Mouse (Mus musculus): ENCODE data around the gene Patj. TPM values are rescaled to one million over a fixed set of nuclear protein-coding genes. Genes with fewer than 3 reads are reported as not detected.

Gene Patj
- polyA plus RNA-seq, 2 experiments = 11.9 to 16.7 TPM

DNA sequence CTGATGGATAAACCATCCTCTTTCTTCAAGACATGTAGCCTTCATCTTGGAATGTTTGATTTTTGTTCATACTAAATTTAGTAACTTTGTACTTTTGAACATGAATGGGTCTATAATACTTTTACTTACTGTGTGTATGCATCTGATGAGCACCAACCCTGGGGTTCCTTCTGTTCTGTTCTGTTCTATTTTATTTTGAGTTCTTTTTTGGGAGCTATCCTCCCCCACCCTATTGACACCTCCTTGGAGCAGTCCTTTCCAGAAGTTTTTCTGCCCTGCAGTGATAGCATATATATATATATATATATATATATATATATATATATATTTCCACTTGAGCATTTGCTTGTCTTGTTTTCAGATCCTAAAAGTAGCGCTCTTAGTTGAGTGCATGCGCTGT is 57.1 kb downstream of the Patj start:
- Histone ChIP-seq H3K9ac (ENCODE audit: low read depth, low read length, severe bottlenecking) (no peak overlapping the region), H3K4me2 (replicated peaks; ENCODE audit: low read depth, low read length, severe bottlenecking) (no peak overlapping the region), H3K4me3 (replicated peaks; ENCODE audit: low read length) (no peak overlapping the region), H3K4me1 (ENCODE audit: control insufficient read depth, insufficient read depth, low read length) (peaks cover 7% of the 10 kb centered on the region; the same call in 1 of the 2 replicates), H3K27ac (replicated peaks; ENCODE audit: low read depth, low read length) (no peak overlapping the region), H3K9me3 (ENCODE audit: control insufficient read depth, low read length) (no peaks in the 10 kb centered on the region), H3K36me3 (ENCODE audit: control insufficient read depth, insufficient read depth, low read length) (peaks cover 6% of the 10 kb centered on the region; the same call in 1 of the 2 replicates), H3K27me3 (ENCODE audit: control insufficient read depth, insufficient read depth, low read length) (no peaks in the 10 kb centered on the region)
- no peak for DNase-seq (ENCODE audit: low spot score)
- TF ChIP-seq POLR2A (IDR thresholded peaks at IDR 0.05; ENCODE audit: borderline replicate concordance, extremely low read depth, insufficient read depth, insufficient read length) = no peak
- 90% methylated on average over 2 of the region's 2 CpGs for WGBS
- no peak for ATAC-seq (ENCODE audit: low FRiP score, low read depth)

DNA sequence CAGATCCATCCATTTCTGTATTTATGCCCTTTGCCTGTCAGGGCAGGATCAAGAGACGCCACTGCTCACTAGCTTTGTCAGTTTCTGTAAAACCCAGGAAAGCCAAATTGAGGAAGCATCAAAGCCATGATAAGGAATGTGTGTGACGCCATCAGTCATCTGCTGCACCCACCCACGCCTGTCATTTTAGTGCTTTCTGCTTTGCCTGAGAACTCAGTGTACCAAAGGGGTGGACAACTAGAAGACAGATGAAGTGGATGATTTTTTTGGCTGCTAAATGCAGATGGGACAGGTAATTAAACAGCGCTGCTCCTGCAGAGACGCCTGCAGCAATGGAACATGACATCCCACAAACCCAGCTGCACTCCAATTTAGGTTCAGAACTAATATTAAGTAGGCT is 57.6 kb downstream of the Patj start:
- H3K9ac ChIP-seq (ENCODE audit: low read depth, low read length, severe bottlenecking) = no peak overlapping the region
- no peak for TF ChIP-seq POLR2A (IDR thresholded peaks at IDR 0.05; ENCODE audit: borderline replicate concordance, extremely low read depth, insufficient read depth, insufficient read length)

DNA sequence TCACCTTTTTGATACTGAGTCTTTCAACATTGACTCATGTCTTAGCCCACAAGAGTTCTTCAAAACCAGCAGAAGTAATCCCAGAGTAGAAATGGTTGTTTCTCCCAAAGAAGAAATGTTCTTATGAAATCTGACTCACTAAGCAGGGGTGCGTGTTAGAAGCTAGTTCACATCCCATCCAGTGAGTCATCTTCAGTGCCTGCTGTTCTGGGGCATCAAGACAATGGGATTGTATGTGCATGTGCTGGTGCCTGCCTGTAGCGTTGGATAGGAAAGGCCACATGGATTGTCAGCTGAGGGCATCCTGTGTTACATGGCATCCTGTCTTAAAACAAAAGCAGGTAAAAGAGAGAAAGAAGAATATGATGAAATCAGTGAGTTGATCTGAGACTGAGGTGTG is 59.8 kb downstream of the Patj start:
- Histone ChIP-seq H3K9ac (ENCODE audit: low read depth, low read length, severe bottlenecking) (no peak overlapping the region), H3K4me1 (ENCODE audit: control insufficient read depth, insufficient read depth, low read length) (0 out of 2 replicates have a peak, but pooled peaks cover 3% of the 10 kb centered on the region), H3K9me3 (ENCODE audit: control insufficient read depth, low read length) (no peaks in the 10 kb centered on the region), H3K4me2 (replicated peaks; ENCODE audit: low read depth, low read length, severe bottlenecking) (no peak overlapping the region), H3K27me3 (ENCODE audit: control insufficient read depth, insufficient read depth, low read length) (no peaks in the 10 kb centered on the region), H3K36me3 (ENCODE audit: control insufficient read depth, insufficient read depth, low read length) (peaks cover 6% of the 10 kb centered on the region; the same call in 1 of the 2 replicates), H3K27ac (replicated peaks; ENCODE audit: low read depth, low read length) (no peak overlapping the region), H3K4me3 (replicated peaks; ENCODE audit: low read length) (no peak overlapping the region)
- no peak for TF ChIP-seq POLR2A (IDR thresholded peaks at IDR 0.05; ENCODE audit: borderline replicate concordance, extremely low read depth, insufficient read depth, insufficient read length)
- WGBS = 94% methylated on average over 2 of the region's 2 CpGs
- no peak for ATAC-seq (ENCODE audit: low FRiP score, low read depth)
- DNase-seq (ENCODE audit: low spot score) = no peak

More for the DNA sequence above, 57.6 kb downstream of the Patj start:
- no peak for DNase-seq (ENCODE audit: low spot score)
- Histone ChIP-seq H3K4me2 (replicated peaks; ENCODE audit: low read depth, low read length, severe bottlenecking) (no peak overlapping the region), H3K27me3 (ENCODE audit: control insufficient read depth, insufficient read depth, low read length) (no peaks in the 10 kb centered on the region), H3K36me3 (ENCODE audit: control insufficient read depth, insufficient read depth, low read length) (peaks cover 6% of the 10 kb centered on the region; the same call in 1 of the 2 replicates), H3K4me1 (ENCODE audit: control insufficient read depth, insufficient read depth, low read length) (peaks cover 7% of the 10 kb centered on the region; the same call in 1 of the 2 replicates), H3K4me3 (replicated peaks; ENCODE audit: low read length) (no peak overlapping the region), H3K9me3 (ENCODE audit: control insufficient read depth, low read length) (no peaks in the 10 kb centered on the region), H3K27ac (replicated peaks; ENCODE audit: low read depth, low read length) (no peak overlapping the region)
- 78% methylated on average over 5 of the region's 5 CpGs for WGBS
- no peak for ATAC-seq (ENCODE audit: low FRiP score, low read depth)

DNA sequence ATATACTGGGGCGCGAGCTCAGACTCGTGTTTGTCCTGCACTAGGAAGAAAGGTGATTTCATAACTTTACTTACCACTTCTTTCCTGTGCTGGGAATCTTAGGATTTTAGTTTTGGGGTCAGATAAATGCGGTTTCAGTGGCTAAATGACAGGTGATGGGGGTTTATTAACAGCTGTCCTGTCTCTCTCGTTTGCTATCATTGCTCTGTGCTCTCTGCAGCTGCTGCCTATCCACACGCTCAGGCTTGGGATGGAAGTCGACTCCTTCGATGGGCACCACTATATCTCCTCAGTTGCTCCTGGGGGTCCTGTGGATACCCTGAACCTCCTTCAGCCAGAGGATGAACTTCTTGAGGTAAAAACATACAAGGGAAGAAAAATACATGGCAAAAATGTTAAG is 60.3 kb downstream of the Patj start:
- Histone ChIP-seq H3K27ac (replicated peaks; ENCODE audit: low read depth, low read length) (no peak overlapping the region), H3K9me3 (ENCODE audit: control insufficient read depth, low read length) (no peaks in the 10 kb centered on the region), H3K9ac (ENCODE audit: low read depth, low read length, severe bottlenecking) (no peak overlapping the region), H3K4me2 (replicated peaks; ENCODE audit: low read depth, low read length, severe bottlenecking) (no peak overlapping the region), H3K4me1 (ENCODE audit: control insufficient read depth, insufficient read depth, low read length) (no peaks in the 10 kb centered on the region), H3K4me3 (replicated peaks; ENCODE audit: low read length) (no peak overlapping the region), H3K27me3 (ENCODE audit: control insufficient read depth, insufficient read depth, low read length) (no peaks in the 10 kb centered on the region), H3K36me3 (ENCODE audit: control insufficient read depth, insufficient read depth, low read length) (peaks cover 6% of the 10 kb centered on the region; the same call in 1 of the 2 replicates)
- TF ChIP-seq POLR2A (IDR thresholded peaks at IDR 0.05; ENCODE audit: borderline replicate concordance, extremely low read depth, insufficient read depth, insufficient read length) = no peak
- ATAC-seq (ENCODE audit: low FRiP score, low read depth) (no peak), DNase-seq (ENCODE audit: low spot score) (no peak)
- WGBS = 78% methylated on average over 8 of the region's 8 CpGs

DNA sequence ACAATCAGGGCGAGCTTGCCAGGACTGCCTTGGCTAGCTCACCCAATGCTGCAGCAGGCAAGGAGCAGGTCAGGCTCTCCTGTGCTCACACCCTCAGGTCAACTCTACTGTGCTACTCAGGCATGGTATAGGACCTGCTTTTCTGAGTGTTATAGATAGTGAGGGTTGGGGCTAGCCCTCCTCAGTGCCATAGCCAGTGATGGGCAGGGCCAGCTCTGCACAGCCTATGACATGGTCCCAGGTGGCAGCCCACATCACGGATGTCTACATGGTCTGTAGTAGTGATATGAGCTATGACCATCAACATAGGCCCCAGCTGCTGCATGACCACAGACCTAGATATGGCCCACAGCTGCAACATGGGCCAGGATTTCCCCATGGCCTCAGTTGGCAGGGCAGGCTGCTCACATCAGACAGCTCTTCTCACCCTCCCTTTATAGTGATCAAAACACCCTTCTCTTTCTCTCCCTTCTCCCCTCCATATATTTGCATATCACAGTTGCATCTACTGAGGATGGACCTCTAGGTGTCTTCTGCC is 66.3 kb downstream of the Patj start:
- DNase-seq (ENCODE audit: low spot score) = no peak
- Histone ChIP-seq H3K4me2 (replicated peaks; ENCODE audit: low read depth, low read length, severe bottlenecking) (no peak overlapping the region), H3K27me3 (ENCODE audit: control insufficient read depth, insufficient read depth, low read length) (no peaks in the 10 kb centered on the region), H3K27ac (replicated peaks; ENCODE audit: low read depth, low read length) (no peak overlapping the region), H3K36me3 (ENCODE audit: control insufficient read depth, insufficient read depth, low read length) (peaks cover 4% of the 10 kb centered on the region), H3K4me1 (ENCODE audit: control insufficient read depth, insufficient read depth, low read length) (no peaks in the 10 kb centered on the region), H3K4me3 (replicated peaks; ENCODE audit: low read length) (no peak overlapping the region), H3K9me3 (ENCODE audit: control insufficient read depth, low read length) (no peaks in the 10 kb centered on the region), H3K9ac (ENCODE audit: low read depth, low read length, severe bottlenecking) (no peak overlapping the region)
- no peak for ATAC-seq (ENCODE audit: low FRiP score, low read depth)
- TF ChIP-seq POLR2A (IDR thresholded peaks at IDR 0.05; ENCODE audit: borderline replicate concordance, extremely low read depth, insufficient read depth, insufficient read length) = no peak
- 100% methylated on average over 2 of the region's 2 CpGs for WGBS

Data from limb, embryonic 14.5 days (tissue).